Mouse (Mus musculus) liver, adult 2 months (tissue): ENCODE data around the gene Lrrc46.

Experiments
- CTCF ChIP-seq: fragments of 200-500 bp; IDR thresholded peaks from 2 replicates; pipeline ENCODE4 v1.5.1; 2011; ENCODE audit warnings: low read depth, low read length, control low read depth
- POLR2A ChIP-seq: fragments of 200-500 bp; IDR thresholded peaks from 2 replicates; pipeline ENCODE4 v1.6.1; 2011; ENCODE audit warnings: low read length, control low read depth; ENCODE audit not compliant: insufficient read depth; ENCODE audit errors: extremely low read depth

- TF ChIP-seq CTCF (no peak), POLR2A (no peak)
These were observed 31.9 kb downstream of the Lrrc46 start for GRCm38 (mm10) chr11:97009198-97009790.
